ENCODE assay signal across 13 mouse cellular contexts in the genomic region with DNA sequence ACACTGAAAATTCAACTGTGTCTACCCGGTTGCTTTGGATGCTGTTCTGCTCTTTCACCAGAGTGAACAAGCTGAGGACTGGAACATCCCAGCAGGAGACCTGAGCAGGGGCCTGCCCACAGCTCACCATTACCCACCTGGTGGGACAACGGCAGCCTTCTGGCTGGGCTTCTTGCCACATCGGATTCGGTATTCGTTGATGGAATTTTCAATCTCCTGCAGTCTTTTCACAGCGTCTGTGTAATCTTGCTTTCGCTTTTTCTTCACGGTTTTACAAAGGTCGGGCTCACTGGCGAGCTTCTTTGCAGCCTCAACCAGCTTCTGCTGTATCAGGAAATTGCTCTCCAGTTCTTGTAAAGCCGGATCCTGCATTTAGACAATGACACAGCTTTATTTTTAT. TPM values are rescaled to one million over a fixed set of nuclear protein-coding genes. Genes with fewer than 3 reads are reported as not detected.
DNase-seq lines count a peak whose midpoint lies in the region; ATAC-seq lines count a peak whose summit lies in the region.
"Had no signal": no experiment of that assay in that cellular context is flagged by ENCODE, and none has a peak within 500 bp of the region (broad histone marks: within the 10 kb centered on the region; RNA-seq: fewer than 3 reads in every experiment).

No protein-coding gene starts in this region.

- H3K27ac ChIP-seq in heart, embryonic 10.5 days, result no peak overlapping the region
- H3K27ac ChIP-seq in midbrain, embryonic 16.5 days (ENCODE audit: low read length), result 0 out of 2 replicates have a peak overlapping the region, but pooled peaks have one; percentile 2
- no peak overlapping the region; the same call in 1 of the 2 replicates for H3K27ac ChIP-seq in midbrain, embryonic 13.5 days
- H3K27ac ChIP-seq in stomach, embryonic 16.5 days (ENCODE audit: low read length), result peak overlapping the region; percentile 48; the same call in 1 of the 2 replicates
- H3K27ac ChIP-seq: liver, embryonic 13.5 days; midbrain, embryonic 12.5 days had no signal

- no peaks in the 10 kb centered on the region for H3K27me3 ChIP-seq in heart, embryonic 10.5 days (ENCODE audit: insufficient read depth, poor library complexity, severe bottlenecking)
- H3K27me3 ChIP-seq in midbrain, embryonic 16.5 days (ENCODE audit: control insufficient read depth, insufficient read depth, low read depth, low read length), result no peaks in the 10 kb centered on the region
- no peaks in the 10 kb centered on the region for H3K27me3 ChIP-seq in midbrain, embryonic 13.5 days
- H3K27me3 ChIP-seq in stomach, embryonic 16.5 days (ENCODE audit: control insufficient read depth, insufficient read depth, low read length), result no peaks in the 10 kb centered on the region
- H3K27me3 ChIP-seq: liver, embryonic 13.5 days; midbrain, embryonic 12.5 days had no signal

- no peak overlapping the region for H3K9ac ChIP-seq in midbrain, embryonic 16.5 days (ENCODE audit: low read depth, low read length)
- no peak overlapping the region for H3K9ac ChIP-seq in midbrain, embryonic 13.5 days (replicated peaks)
- H3K9ac ChIP-seq in stomach, embryonic 16.5 days (ENCODE audit: low read length), result no peak overlapping the region
- H3K9ac ChIP-seq: liver, embryonic 13.5 days; midbrain, embryonic 12.5 days had no signal

- H3K9me3 ChIP-seq in heart, embryonic 10.5 days, result no peaks in the 10 kb centered on the region
- no peaks in the 10 kb centered on the region for H3K9me3 ChIP-seq in midbrain, embryonic 16.5 days (replicated peaks; ENCODE audit: control insufficient read depth, low read length, poor library complexity, severe bottlenecking)
- no peaks in the 10 kb centered on the region for H3K9me3 ChIP-seq in midbrain, embryonic 13.5 days
- no peaks in the 10 kb centered on the region for H3K9me3 ChIP-seq in stomach, embryonic 16.5 days (replicated peaks; ENCODE audit: control insufficient read depth, low read length)
- H3K9me3 ChIP-seq: liver, embryonic 13.5 days; midbrain, embryonic 12.5 days had no signal

- H3K4me2 ChIP-seq in midbrain, embryonic 16.5 days (ENCODE audit: low read length), result no peak overlapping the region
- H3K4me2 ChIP-seq in midbrain, embryonic 13.5 days (replicated peaks), result no peak overlapping the region
- H3K4me2 ChIP-seq in stomach, embryonic 16.5 days (ENCODE audit: low read depth, low read length), result no peak overlapping the region
- H3K4me2 ChIP-seq: liver, embryonic 13.5 days; midbrain, embryonic 12.5 days had no signal

- peak; percentile 72 for DNase-seq in heart, embryonic 10.5 days (ENCODE audit: low spot score)
- DNase-seq in heart, postnatal 4 days, result no peak
- DNase-seq in cerebellum, adult 9-11 months, result peak; percentile 68
- DNase-seq in ovary, postnatal 14 days (ENCODE audit: low spot score), result no peak
- DNase-seq: embryo, embryonic 11 days; kidney, postnatal 25 days; liver, embryonic 13.5 days; right cerebral cortex, postnatal 14 days; thymus, adult 2 months had no signal

- H3K4me1 ChIP-seq in heart, embryonic 10.5 days, result peaks cover 8% of the 10 kb centered on the region
- 0 out of 2 replicates have a peak, but pooled peaks cover 4% of the 10 kb centered on the region for H3K4me1 ChIP-seq in midbrain, embryonic 16.5 days (ENCODE audit: control insufficient read depth, insufficient read depth, low read length)
- no peaks in the 10 kb centered on the region for H3K4me1 ChIP-seq in midbrain, embryonic 13.5 days (replicated peaks)
- no peaks in the 10 kb centered on the region for H3K4me1 ChIP-seq in stomach, embryonic 16.5 days (ENCODE audit: control insufficient read depth, insufficient read depth, low read length)
- H3K4me1 ChIP-seq: midbrain, embryonic 12.5 days had no signal

- H3K4me3 ChIP-seq in heart, embryonic 10.5 days, result no peak overlapping the region
- no peak overlapping the region for H3K4me3 ChIP-seq in midbrain, embryonic 16.5 days (ENCODE audit: low read depth, low read length)
- H3K4me3 ChIP-seq in midbrain, embryonic 13.5 days (replicated peaks), result no peak overlapping the region
- H3K4me3 ChIP-seq in stomach, embryonic 16.5 days (replicated peaks; ENCODE audit: low read length), result no peak overlapping the region
- H3K4me3 ChIP-seq: liver, embryonic 13.5 days; midbrain, embryonic 12.5 days had no signal

- peaks cover 84% of the 10 kb centered on the region for H3K36me3 ChIP-seq in heart, embryonic 10.5 days
- peaks cover 12% of the 10 kb centered on the region; the same call in 1 of the 2 replicates for H3K36me3 ChIP-seq in midbrain, embryonic 16.5 days (ENCODE audit: control insufficient read depth, insufficient read depth, low read length)
- peaks cover 37% of the 10 kb centered on the region for H3K36me3 ChIP-seq in midbrain, embryonic 13.5 days
- H3K36me3 ChIP-seq in stomach, embryonic 16.5 days (ENCODE audit: control insufficient read depth, insufficient read depth, low read length), result no peaks in the 10 kb centered on the region; the same call in 1 of the 2 replicates

- ATAC-seq in midbrain, embryonic 16.5 days, result no peak
- no peak for ATAC-seq in midbrain, embryonic 13.5 days
- ATAC-seq in stomach, embryonic 16.5 days (ENCODE audit: insufficient read depth, low FRiP score), result no peak

- 59% methylated on average over 11 of the region's 11 CpGs for WGBS in heart, embryonic 10.5 days
- WGBS in midbrain, embryonic 16.5 days, result 51% methylated on average over 11 of the region's 11 CpGs
- 69% methylated on average over 11 of the region's 11 CpGs for WGBS in midbrain, embryonic 13.5 days
- WGBS in stomach, embryonic 16.5 days, result 64% methylated on average over 11 of the region's 11 CpGs

RNA-seq across cellular contexts. Expression of gene Lmod3, which starts 52.5 kb away (rescaled TPM):
- polyA plus RNA-seq in heart, embryonic 10.5 days (2016; fragmentation: Nextera tagmentation; extraction: Ambion mirVana), result 10.5 and 17.5 TPM in 2 replicates
- total RNA-seq in heart, postnatal 4 days (2021), result 10 to 100 TPM; 47.8 to 48.0 TPM
- polyA plus RNA-seq in midbrain, embryonic 16.5 days (2015; fragmentation: Nextera tagmentation; extraction: Ambion mirVana), result 0.09 TPM in 1 of 2 replicates, not detected in the other
- polyA plus RNA-seq in midbrain, embryonic 13.5 days (2015; fragmentation: Nextera tagmentation; extraction: Ambion mirVana), result 0.07 TPM in 1 of 2 replicates, not detected in the other
- polyA plus RNA-seq in stomach, embryonic 16.5 days (2015; fragmentation: Nextera tagmentation; extraction: Ambion mirVana), result 0.10 and 4.4 TPM in 2 replicates
- polyA plus RNA-seq: midbrain, embryonic 12.5 days had no signal

Comparison
In these comparisons a context has a peak if more than half of its experiments do, and no peak if none do; other contexts are left out.
1. DNase-seq: peak in heart, embryonic 10.5 days (single experiment) and cerebellum, adult 9-11 months (single experiment); none in heart, postnatal 4 days (single experiment) and ovary, postnatal 14 days (single experiment).
2. H3K27ac ChIP-seq: peak in midbrain, embryonic 16.5 days (single experiment) and stomach, embryonic 16.5 days (single experiment); none in heart, embryonic 10.5 days (single experiment) and midbrain, embryonic 13.5 days (single experiment).